Mouse (Mus musculus) inflammation-experienced regulatory T-cells (primary cell): ENCODE measurements around the gene Fam71e1. TPM values are rescaled to one million over a fixed set of nuclear protein-coding genes. Genes with fewer than 3 reads are reported as not detected.

Experiments used
- polyA plus RNA-seq, 2 experiments: library from polyadenylated mRNA; unstranded; fragments of 100-300 nt; shearing (Covaris generic); gene quantifications; one replicate each; pipeline ENCODE4 v1.2.1; 2017

Fam71e1 gene
- polyA plus RNA-seq, result 1 to 10 TPM; 3.0 to 7.2 TPM

GRCm38 (mm10) chr7:44495992-44496770 lies at the start of gene Fam71e1, which contains the start of gene Emc10:
TSS of gene Fam71e1 (plus strand) at chr7:44496581.
TSS of gene Emc10 (minus strand) at chr7:44496529.

GRCm38 (mm10) chr7:44465111-44465510 lies 31.3 kb upstream of the Fam71e1 start, which contains the start of gene Aspdh:
TSS of gene Aspdh (plus strand) at chr7:44465391.

GRCm38 (mm10) chr7:44467811-44468411 lies 28.5 kb upstream of the Fam71e1 start, which contains the start of gene Josd2:
TSS of gene Josd2 (plus strand) at chr7:44467980.

GRCm38 (mm10) chr7:44524502-44524901 lies 28.1 kb downstream of the Fam71e1 start, which contains the start of gene Mybpc2:
TSS of gene Mybpc2 (minus strand) at chr7:44524656.

GRCm38 (mm10) chr7:44531946-44532732 lies 35.8 kb downstream of the Fam71e1 start, which contains the start of gene Spib:
TSS of gene Spib (minus strand) at chr7:44532071.

GRCm38 (mm10) chr7:44548497-44549087 lies 52.2 kb downstream of the Fam71e1 start, which contains the start of gene Pold1:
TSS of gene Pold1 (minus strand) at chr7:44548849.

Other genes with a start within 250 kb of the Fam71e1 start
- 1 to 10 TPM; 1.5 to 4.0 TPM for gene 1700028J19Rik, start 249.9 kb upstream of the Fam71e1 start, polyA plus RNA-seq
- gene 2410002F23Rik, start 249.9 kb upstream of the Fam71e1 start, polyA plus RNA-seq, result 100 to 1,000 TPM; 133 to 173 TPM
- gene Acp4, start 239.2 kb upstream of the Fam71e1 start, polyA plus RNA-seq, result 1 to 10 TPM in 1 of 2 experiments, under 1 TPM in 1; 0.18 to 1.3 TPM
- not detected for gene Gm15517, start 235.1 kb upstream of the Fam71e1 start, polyA plus RNA-seq
- under 1 TPM; 0.31 to 0.95 TPM for gene Clec11a, start 189.7 kb upstream of the Fam71e1 start, polyA plus RNA-seq
- gene Shank1, start 186.3 kb upstream of the Fam71e1 start, polyA plus RNA-seq, result under 1 TPM; 0.10 to 0.24 TPM
- gene Syt3, start 112.5 kb upstream of the Fam71e1 start, polyA plus RNA-seq, result under 1 TPM; 0.23 to 0.55 TPM
- gene 1700008O03Rik, start 110.8 kb upstream of the Fam71e1 start, polyA plus RNA-seq, result under 1 TPM; 0.47 to 0.69 TPM
- gene Lrrc4b, start 67.6 kb upstream of the Fam71e1 start, polyA plus RNA-seq, result under 1 TPM; 0.18 to 0.64 TPM
- 1 to 10 TPM in 1 of 2 experiments, not detected in 1; 1.2 TPM for gene Aspdh, start 31.2 kb upstream of the Fam71e1 start, polyA plus RNA-seq
- gene Josd2, start 28.6 kb upstream of the Fam71e1 start, polyA plus RNA-seq, result 100 to 1,000 TPM in 1 of 2 experiments, 10 to 100 TPM in 1; 94.8 to 118 TPM
- gene Emc10, start 52 bp upstream of the Fam71e1 start, polyA plus RNA-seq, result 100 to 1,000 TPM; 151 to 196 TPM
- gene Mybpc2, start 28.1 kb downstream of the Fam71e1 start, polyA plus RNA-seq, result not detected
- 1 to 10 TPM; 2.6 to 6.3 TPM for gene Spib, start 35.5 kb downstream of the Fam71e1 start, polyA plus RNA-seq
- gene Pold1, start 52.3 kb downstream of the Fam71e1 start, polyA plus RNA-seq, result 10 to 100 TPM; 46.3 to 81.8 TPM
- gene Nr1h2, start 57.4 kb downstream of the Fam71e1 start, polyA plus RNA-seq, result 100 to 1,000 TPM; 132 to 172 TPM
- gene Napsa, start 75.8 kb downstream of the Fam71e1 start, polyA plus RNA-seq, result 1 to 10 TPM; 3.9 to 9.7 TPM
- under 1 TPM; 0.17 to 0.44 TPM for gene Kcnc3, start 94.1 kb downstream of the Fam71e1 start, polyA plus RNA-seq
- gene Myh14, start 174.3 kb downstream of the Fam71e1 start, polyA plus RNA-seq, result 1 to 10 TPM in 1 of 2 experiments, under 1 TPM in 1; 0.24 to 1.8 TPM
- gene Izumo2, start 212.2 kb downstream of the Fam71e1 start, polyA plus RNA-seq, result not detected